Mouse (Mus musculus) embryo, embryonic 10 days (tissue): ENCODE results near the gene Ica1l.
A peak's percentile ranks its signal among the peaks of the same experiment; 100 is the strongest.
"Not testable (repeated sequence)": the region's sequence is repeated elsewhere in the genome, so short reads cannot be mapped to it uniquely, and the experiment has no call there.

Experiments
- DNase-seq: peaks from one replicate; pipeline ENCODE4 v3.0.0-alpha.2; 2015; ENCODE audit warnings: low spot score

Ica1l gene

GRCm38 (mm10) chr1:60042796-60043469 is at the start of gene Ica1l:
Gene Ica1l, minus strand, starts transcription at chr1:60043184.
- peak; percentile 72 for DNase-seq

- no peak for DNase-seq
Measured at GRCm38 (mm10) chr1:60076411-60076810, 33.4 kb upstream of the Ica1l start.

DNA sequence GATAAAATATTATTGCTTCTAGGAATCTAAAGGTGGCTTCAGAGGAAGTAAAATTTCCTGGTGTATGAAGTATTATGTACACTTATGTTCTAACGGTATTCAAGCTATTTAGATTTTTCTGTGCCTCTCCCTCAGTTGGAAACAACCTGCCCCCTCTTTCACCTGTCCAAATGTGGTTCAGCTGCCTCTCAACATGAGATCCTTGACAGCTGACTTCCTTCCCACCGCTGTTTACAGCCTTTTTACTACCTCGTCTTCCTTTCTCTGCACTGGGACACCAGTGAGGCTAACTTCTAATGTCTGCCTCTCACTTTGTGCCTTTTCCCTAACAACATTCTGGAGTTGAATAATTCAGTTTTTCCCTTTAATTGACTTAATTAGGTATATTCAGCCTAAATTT is 32.6 kb upstream of the Ica1l start:
- DNase-seq: no peak

DNA sequence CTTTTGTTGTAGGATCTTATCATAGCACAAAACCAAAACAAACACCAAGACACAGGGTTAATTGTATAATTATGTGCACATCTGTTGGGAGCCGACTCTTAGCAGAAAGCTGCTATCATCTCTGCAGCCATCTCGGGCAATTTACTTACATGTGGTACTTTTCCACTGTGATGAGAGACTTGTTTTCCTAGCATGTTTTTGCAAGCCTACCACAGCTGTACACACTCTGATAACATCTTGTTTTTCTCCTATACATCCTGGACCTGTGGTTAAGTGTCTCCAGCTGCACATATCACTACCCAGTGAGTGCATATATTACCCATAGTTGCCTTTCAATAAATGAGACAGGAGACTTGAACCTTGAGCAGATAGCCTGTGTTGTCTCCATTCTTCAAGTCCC is 32.0 kb upstream of the Ica1l start:
- no peak for DNase-seq

- not testable (repeated sequence) for DNase-seq
Measured at GRCm38 (mm10) chr1:60070725-60071124, 27.7 kb upstream of the Ica1l start.

DNA sequence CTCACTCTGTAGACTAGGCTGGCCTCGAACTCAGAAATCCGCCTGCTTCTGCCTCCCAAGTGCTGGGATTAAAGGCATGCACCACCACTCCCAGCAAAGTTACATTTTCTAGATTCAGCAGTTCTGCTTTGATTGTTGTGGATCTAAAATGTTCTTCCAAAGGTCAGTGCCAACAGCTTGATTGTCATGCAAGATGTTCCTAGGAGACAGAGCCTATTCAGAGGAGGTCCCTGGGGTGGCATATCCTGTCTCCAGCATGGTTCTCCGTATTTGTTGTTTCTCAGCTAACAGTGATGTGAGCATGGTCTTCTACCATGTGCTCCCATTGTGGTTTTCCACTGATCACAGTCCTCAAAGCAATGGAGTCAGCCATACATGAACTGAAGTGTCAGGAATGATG is 13.3 kb upstream of the Ica1l start:
- DNase-seq: no peak

- DNase-seq: no peak
Measured at GRCm38 (mm10) chr1:60054659-60055058, 11.7 kb upstream of the Ica1l start.

DNA sequence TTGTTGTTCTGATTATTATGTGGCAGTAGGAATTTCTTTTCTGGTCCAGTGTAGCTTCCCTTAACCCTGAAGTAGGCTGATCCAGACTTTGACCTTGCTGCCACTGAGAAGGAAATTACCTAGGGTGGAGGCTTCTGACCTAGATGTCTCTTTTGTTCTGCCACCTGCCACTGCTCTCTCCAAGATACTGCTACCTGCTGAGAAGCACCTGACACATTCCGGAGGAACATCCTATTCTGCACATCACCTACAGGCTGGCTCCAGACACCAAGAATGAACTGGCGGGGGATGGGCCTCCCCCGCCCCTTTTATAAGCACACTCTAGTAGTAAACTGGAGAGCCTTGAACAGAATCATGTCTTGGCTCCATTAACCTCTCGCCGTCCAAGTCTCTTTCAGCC is 4.5 kb upstream of the Ica1l start:
- DNase-seq: not testable (repeated sequence)

DNA sequence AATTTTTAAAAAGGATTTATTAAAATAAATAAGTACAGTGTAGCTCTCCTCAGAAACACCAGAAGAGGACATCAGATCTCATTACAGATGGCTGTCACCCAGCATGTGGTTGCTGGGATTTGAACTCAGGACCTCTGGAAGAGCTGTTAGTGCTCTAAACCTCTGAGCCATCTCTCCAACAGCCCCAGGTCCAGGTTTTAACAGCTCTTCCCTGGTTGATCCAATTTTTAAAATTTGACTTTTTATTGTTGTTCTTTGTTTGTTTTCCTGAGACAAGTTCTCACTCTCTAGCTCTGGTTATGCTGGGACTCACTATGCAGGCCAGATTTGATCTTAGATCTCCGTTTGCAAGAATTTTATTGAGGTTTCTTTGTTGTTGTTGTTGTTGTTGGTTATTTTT is 1.6 kb upstream of the Ica1l start:
- DNase-seq: no peak

- peak; percentile 15 for DNase-seq
Measured at GRCm38 (mm10) chr1:60042398-60042795, 587 bp downstream of the Ica1l start.

- no peak for DNase-seq
Measured at GRCm38 (mm10) chr1:60035044-60035443, 7.9 kb downstream of the Ica1l start.

GRCm38 (mm10) chr1:60017031-60017469 is 25.9 kb downstream of the Ica1l start:
- DNase-seq: no peak

DNA sequence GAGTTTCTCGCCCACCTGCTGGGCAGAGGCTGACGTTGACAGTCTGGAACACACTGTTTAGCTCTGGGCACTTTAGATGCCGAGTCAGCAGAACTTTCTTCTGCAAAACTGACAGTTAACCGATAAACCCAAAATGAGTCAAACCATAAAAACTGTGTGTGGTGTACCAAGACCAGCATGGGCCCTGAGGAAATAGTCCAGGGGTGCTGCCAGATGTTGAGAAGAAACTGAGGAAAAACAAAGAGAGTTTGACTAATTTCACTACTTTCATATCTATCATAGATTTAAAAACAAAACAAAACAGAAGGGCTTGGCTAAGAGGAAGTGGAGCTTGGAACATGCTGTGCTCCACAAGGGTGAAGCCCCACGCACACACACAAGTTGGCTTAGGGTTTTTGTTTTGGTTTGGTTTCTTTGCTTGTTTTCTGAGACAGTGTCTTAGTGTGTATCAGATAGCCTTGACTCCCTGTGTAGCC is 26.8 kb downstream of the Ica1l start:
- no peak for DNase-seq

GRCm38 (mm10) chr1:60015511-60015910 is 27.5 kb downstream of the Ica1l start:
- no peak for DNase-seq

DNA sequence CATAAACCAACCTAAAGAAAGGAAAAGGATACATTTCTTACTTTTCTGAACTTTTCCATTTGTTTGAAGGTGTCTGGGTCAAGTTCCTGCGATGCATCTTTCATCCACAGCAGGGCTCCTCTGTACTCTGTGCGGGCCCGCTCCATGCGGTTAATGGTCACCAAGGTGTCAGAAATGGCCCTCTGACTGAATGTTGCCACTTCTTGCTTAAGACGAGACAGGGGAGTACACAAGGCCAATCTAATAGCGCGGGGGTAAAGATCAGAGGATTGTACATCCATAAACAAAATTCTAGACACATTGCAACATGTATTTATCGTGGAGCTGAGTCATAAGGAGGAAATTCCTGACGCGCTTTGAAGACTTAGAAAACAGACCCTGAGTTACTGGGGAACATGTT is 29.2 kb downstream of the Ica1l start:
- no peak for DNase-seq

DNA sequence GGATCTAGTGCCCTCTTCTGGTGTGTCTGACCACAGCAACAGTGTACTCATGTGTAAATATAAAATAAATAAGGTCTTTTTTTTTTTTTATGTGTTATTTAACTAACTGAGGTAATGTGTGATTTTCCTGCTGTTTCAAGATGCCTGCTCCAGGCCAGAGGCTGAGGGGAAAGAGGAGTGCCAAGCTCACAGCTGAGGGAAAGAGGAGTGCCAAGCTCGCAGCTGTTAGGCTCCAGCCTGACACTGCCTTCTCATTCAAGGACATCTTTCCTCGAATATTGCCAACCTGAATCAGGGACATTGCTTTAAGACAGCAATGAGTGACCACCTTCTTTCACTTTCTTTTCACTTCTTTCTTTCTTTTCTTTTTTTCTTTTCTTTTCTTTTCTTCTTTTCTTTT is 34.2 kb downstream of the Ica1l start:
- DNase-seq: no peak

DNA sequence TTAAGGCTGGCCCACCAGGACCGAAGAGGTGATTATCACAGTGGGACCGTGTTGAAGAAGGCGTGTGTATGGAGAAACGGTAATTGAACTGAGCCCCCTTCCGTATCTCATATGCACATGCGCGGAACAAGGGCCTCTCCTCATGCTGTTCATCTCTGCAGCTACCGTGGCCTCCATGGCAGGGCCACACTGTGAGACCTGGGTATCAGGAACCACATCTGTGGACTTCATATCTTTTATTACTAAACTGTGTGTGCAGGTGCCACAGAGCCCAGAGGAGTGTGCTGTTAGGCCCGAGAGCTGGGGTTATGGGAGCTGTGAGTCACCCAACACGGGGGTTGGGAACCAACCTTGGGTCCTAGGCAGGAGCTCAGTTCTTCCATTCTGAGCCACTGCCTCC is 35.6 kb downstream of the Ica1l start:
- DNase-seq: no peak

GRCm38 (mm10) chr1:60000319-60000718 is 42.7 kb downstream of the Ica1l start:
- DNase-seq: peak; percentile 43

- DNase-seq: no peak
Measured at GRCm38 (mm10) chr1:59997352-59997751, 45.6 kb downstream of the Ica1l start.

DNA sequence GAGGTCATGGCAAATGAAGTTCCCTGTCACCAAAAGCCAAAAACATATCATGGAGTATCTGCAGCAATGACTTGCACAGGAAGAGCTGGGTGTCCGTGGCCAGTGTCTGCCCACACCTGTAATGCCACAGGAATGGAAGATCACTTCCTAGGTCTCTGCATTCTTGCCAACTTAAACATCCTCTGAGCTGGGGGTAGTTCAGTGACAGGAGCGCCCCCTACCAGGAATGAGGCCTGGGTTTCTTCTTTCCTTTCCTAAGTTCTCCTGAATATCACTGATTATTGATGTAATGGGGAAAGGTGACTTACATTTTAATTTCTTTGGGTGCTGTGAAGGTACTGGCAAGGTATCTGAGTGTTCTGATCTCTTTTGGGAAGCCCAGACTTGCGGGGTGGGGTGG is 47.3 kb downstream of the Ica1l start:
- DNase-seq: no peak

DNA sequence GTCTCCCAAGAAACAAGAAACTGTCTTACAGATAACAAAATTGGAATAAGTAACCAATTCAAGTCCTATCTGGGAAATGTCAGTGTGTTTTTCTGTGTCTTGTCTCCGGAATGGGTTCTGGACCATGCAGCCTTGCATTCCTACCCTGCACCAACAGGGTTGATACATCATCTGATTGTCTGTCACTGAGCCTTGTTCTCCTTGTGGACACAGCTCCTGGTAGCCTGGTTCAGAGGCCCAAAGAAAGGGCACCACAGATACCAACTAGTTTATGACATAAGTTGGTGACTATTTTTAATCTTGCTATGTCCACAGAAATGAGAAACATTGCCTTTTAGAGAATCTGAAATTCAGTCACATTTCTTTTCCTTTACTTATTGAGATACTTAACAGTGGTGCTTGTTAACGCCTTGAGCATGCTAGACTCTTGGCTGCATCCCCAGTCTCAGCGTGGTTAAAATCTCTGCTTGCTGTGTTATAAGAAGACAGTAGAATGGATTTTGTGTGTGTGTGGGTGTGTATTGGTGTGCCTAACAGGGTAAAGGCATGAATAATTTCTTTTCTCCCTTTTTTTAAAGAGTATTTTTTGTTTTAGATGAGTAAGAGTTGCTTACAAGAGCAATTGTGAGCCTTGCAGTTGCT is 55.5 kb downstream of the Ica1l start:
- no peak for DNase-seq

GRCm38 (mm10) chr1:59986626-59987025 is 56.4 kb downstream of the Ica1l start:
- DNase-seq: no peak

DNA sequence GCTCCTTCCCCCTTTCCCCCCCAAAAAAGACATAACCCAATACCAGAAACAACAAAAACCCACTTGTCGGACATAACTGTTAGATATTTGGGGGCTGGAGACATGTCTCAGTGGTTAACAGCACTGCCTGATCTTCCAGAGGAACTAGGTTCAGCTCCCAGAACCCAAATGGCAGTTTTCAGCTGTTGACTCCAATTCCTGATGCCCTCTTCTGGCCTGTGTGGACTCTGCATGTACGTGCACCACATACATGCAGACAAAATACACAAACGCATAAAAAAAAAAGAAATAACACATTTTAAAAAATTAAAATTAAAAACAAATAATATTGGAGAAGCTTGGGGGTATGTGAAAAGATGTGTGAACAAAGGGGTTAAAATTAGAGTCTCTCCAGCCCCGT is 75.7 kb downstream of the Ica1l start:
- DNase-seq: no peak
